ENCODE assay signal across 23 mouse cellular contexts in the genomic region with DNA sequence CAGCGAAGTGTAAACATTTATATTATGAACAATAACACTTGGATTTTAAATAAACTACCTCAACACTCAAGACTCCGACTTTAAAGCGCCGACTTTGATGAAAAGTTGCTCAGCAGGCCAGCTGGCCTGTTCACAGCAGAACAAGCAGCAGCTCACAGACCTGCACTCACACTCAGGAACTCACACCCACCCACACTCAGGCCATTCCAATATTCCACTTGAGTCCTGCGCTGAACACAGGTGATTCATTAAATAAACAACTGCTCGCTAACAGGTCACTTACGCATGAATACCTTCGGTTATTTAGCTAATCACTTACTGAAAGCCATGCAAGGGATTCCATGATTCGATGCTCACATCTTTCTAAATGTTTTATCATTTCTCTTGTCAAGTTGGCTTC.
"Had no signal": no experiment of that assay in that cellular context is flagged by ENCODE, and none has a peak within 500 bp of the region (broad histone marks: within the 10 kb centered on the region; RNA-seq: fewer than 3 reads in every experiment).

No protein-coding gene starts in this region.

- H3K4me3 ChIP-seq: heart, adult 2 months; heart, embryonic 13.5 days; heart, embryonic 15.5 days; hindbrain, embryonic 13.5 days; hindbrain, embryonic 15.5 days; layer of hippocampus, adult 2 months; left cerebral cortex, adult 2 months; limb, embryonic 12.5 days had no signal

- H3K4me2 ChIP-seq: heart, embryonic 11.5 days; heart, embryonic 13.5 days; heart, embryonic 15.5 days; hindbrain, embryonic 13.5 days; hindbrain, embryonic 15.5 days; limb, embryonic 12.5 days had no signal

- H3K9me3 ChIP-seq: heart, embryonic 15.5 days; hindbrain, embryonic 15.5 days had no signal

- H3K4me1 ChIP-seq: heart, embryonic 13.5 days; heart, embryonic 15.5 days; hindbrain, embryonic 13.5 days; hindbrain, embryonic 15.5 days had no signal

- ATAC-seq: forebrain, postnatal 0 days; hindbrain, postnatal 0 days; intestine, embryonic 16.5 days had no signal

- H3K9ac ChIP-seq: forebrain, postnatal 0 days; heart, embryonic 13.5 days; heart, embryonic 15.5 days; hindbrain, embryonic 13.5 days; hindbrain, embryonic 15.5 days; limb, embryonic 12.5 days had no signal

- H3K27ac ChIP-seq: heart, adult 2 months; heart, embryonic 13.5 days; heart, embryonic 15.5 days; hindbrain, embryonic 13.5 days; hindbrain, embryonic 15.5 days; hindbrain, postnatal 0 days; layer of hippocampus, adult 2 months; left cerebral cortex, adult 2 months; limb, embryonic 12.5 days had no signal

- H3K27me3 ChIP-seq: heart, embryonic 13.5 days; heart, embryonic 15.5 days; hindbrain, embryonic 13.5 days; hindbrain, embryonic 15.5 days; limb, embryonic 12.5 days had no signal

- DNase-seq: forebrain, postnatal 0 days; gastrocnemius, postnatal 14 days; gastrocnemius, postnatal 36 days; heart, adult 11 months; heart, adult 2 months; heart, postnatal 14 days; heart, postnatal 36 days; kidney, adult 11 months; kidney, adult 2 months; kidney, adult 9 months; kidney, postnatal 10 days; kidney, postnatal 25 days; kidney, postnatal 4 days had no signal
